Mouse (Mus musculus) MEL (cell line): ENCODE data around the gene Ankdd1b. TPM values are rescaled to one million over a fixed set of nuclear protein-coding genes. Genes with fewer than 3 reads are reported as not detected.

Experiments
- DNase-seq: peaks from one replicate; pipeline ENCODE4 v3.0.0; 2011; ENCODE audit warnings: low read depth, low spot score
- H3K27ac ChIP-seq: 2 replicates; pipeline ENCODE4 v1.5.1; 2012; ENCODE audit warnings: low read depth, mild to moderate bottlenecking, control low read depth, low read length, moderate library complexity; ENCODE audit not compliant: control insufficient read depth
- H3K27me3 ChIP-seq, 2 experiments: fragments of 150-350 bp in 1 of 2; sonication (generic) in 1 of 2; 2 replicates each; pipeline ENCODE4 v1.6.1; 2012; ENCODE audit warnings: low read length in 2 of 2, mild to moderate bottlenecking in 2 of 2, improper control_type of control experiment in 1 of 2, moderate library complexity in 1 of 2; ENCODE audit not compliant: insufficient read depth in 2 of 2, control insufficient read depth in 1 of 2
- H3K36me3 ChIP-seq, 2 experiments: 2 replicates each; pipeline ENCODE4 v1.6.1; 2012 to 2014; ENCODE audit warnings: low read length in 2 of 2, improper control_type of control experiment in 1 of 2, inconsistent platforms in 1 of 2, mild to moderate bottlenecking in 1 of 2; ENCODE audit not compliant: insufficient read depth in 2 of 2, control insufficient read depth in 1 of 2
- H3K4me1 ChIP-seq, 2 experiments: fragments of 150-350 bp in 1 of 2; sonication (generic) in 1 of 2; 2 replicates each; pipeline ENCODE4 v1.6.1; 2012; ENCODE audit warnings: low read length in 2 of 2, improper control_type of control experiment in 1 of 2, mild to moderate bottlenecking in 1 of 2; ENCODE audit not compliant: insufficient read depth in 2 of 2, control insufficient read depth in 1 of 2
- H3K4me3 ChIP-seq, 2 experiments: fragments of 150-350 bp in 1 of 2; sonication (generic) in 1 of 2; 2 replicates each; pipeline ENCODE4 v1.5.1; 2012; ENCODE audit warnings: low read depth in 2 of 2, low read length in 2 of 2, mild to moderate bottlenecking in 2 of 2, moderate library complexity in 2 of 2, control low read depth in 1 of 2, improper control_type of control experiment in 1 of 2; ENCODE audit not compliant: control insufficient read depth in 1 of 2, insufficient read depth in 1 of 2
- H3K79me2 ChIP-seq: 2 replicates; pipeline ENCODE4 v1.6.1; 2012; ENCODE audit warnings: mild to moderate bottlenecking, low read length, moderate library complexity; ENCODE audit not compliant: control insufficient read depth, poor library complexity, insufficient read depth
- H3K9ac ChIP-seq: 2 replicates; pipeline ENCODE4 v1.6.1; 2012; ENCODE audit warnings: low read depth, mild to moderate bottlenecking, control low read depth, low read length, moderate library complexity; ENCODE audit not compliant: control insufficient read depth, poor library complexity, severe bottlenecking
- H3K9me3 ChIP-seq: fragments of 150-350 bp; sonication (generic); replicated peaks from 2 replicates; pipeline ENCODE4 v1.6.1; 2012; ENCODE audit warnings: mild to moderate bottlenecking, low read length, improper control_type of control experiment, moderate library complexity; ENCODE audit not compliant: insufficient read depth
- BHLHE40 ChIP-seq: IDR thresholded peaks from 2 replicates; pipeline ENCODE4 v1.6.1; 2012; ENCODE audit warnings: low read depth, mild to moderate bottlenecking, inconsistent platforms, low read length, improper control_type of control experiment, borderline replicate concordance
- E2F4 ChIP-seq: IDR thresholded peaks from 2 replicates; pipeline ENCODE4 v1.6.1; 2011; ENCODE audit warnings: low read depth, low read length, improper control_type of control experiment, borderline replicate concordance
- ELF1 ChIP-seq: IDR thresholded peaks from 2 replicates; pipeline ENCODE4 v1.6.1; 2014; ENCODE audit warnings: low read depth, mild to moderate bottlenecking, inconsistent platforms, low read length, improper control_type of control experiment, moderate library complexity
- GABPA ChIP-seq: IDR thresholded peaks from 2 replicates; pipeline ENCODE4 v1.6.1; 2012; ENCODE audit warnings: low read depth, mild to moderate bottlenecking, inconsistent platforms, low read length, improper control_type of control experiment, moderate library complexity
- GATA1 ChIP-seq: IDR thresholded peaks from 2 replicates; pipeline ENCODE4 v1.6.1; 2011; ENCODE audit warnings: low read depth, low read length, improper control_type of control experiment
- MEF2A ChIP-seq: IDR thresholded peaks from 2 replicates; pipeline ENCODE4 v1.6.1; 2014; ENCODE audit warnings: low read depth, mild to moderate bottlenecking, inconsistent platforms, low read length, improper control_type of control experiment; ENCODE audit not compliant: poor library complexity, insufficient replicate concordance, severe bottlenecking; ENCODE audit errors: extremely low read depth
- MXI1 ChIP-seq: IDR thresholded peaks from 2 replicates; pipeline ENCODE4 v1.6.1; 2011; ENCODE audit warnings: mild to moderate bottlenecking, low read depth, low read length, improper control_type of control experiment
- MYC ChIP-seq: IDR thresholded peaks from 2 replicates; pipeline ENCODE4 v1.6.1; 2011; ENCODE audit warnings: low read depth, mild to moderate bottlenecking, low read length, improper control_type of control experiment, moderate library complexity
- NRF1 ChIP-seq: IDR thresholded peaks from 2 replicates; pipeline ENCODE4 v1.6.1; 2014; ENCODE audit warnings: low read depth, mild to moderate bottlenecking, inconsistent platforms, low read length, improper control_type of control experiment, moderate library complexity; ENCODE audit not compliant: poor library complexity, insufficient read depth, severe bottlenecking
- POLR2A ChIP-seq, 2 experiments: IDR thresholded peaks; 2 replicates each; pipeline ENCODE4 v1.6.1; 2011 to 2012; ENCODE audit warnings: low read length in 2 of 2, mild to moderate bottlenecking in 2 of 2, control low read depth in 1 of 2, improper control_type of control experiment in 1 of 2, low read depth in 1 of 2, moderate library complexity in 1 of 2; ENCODE audit not compliant: control insufficient read depth in 1 of 2, insufficient read depth in 1 of 2, poor library complexity in 1 of 2
- SIN3A ChIP-seq: IDR thresholded peaks from 2 replicates; pipeline ENCODE4 v1.6.1; 2012; ENCODE audit warnings: low read length, improper control_type of control experiment, inconsistent platforms
- SMC3 ChIP-seq: IDR thresholded peaks from 2 replicates; pipeline ENCODE4 v1.6.1; 2011; ENCODE audit warnings: low read depth, low read length, improper control_type of control experiment
- TAL1 ChIP-seq: IDR thresholded peaks from 2 replicates; pipeline ENCODE4 v1.6.1; 2012; ENCODE audit warnings: mild to moderate bottlenecking, inconsistent platforms, low read length, moderate library complexity, mixed read lengths
- TCF12 ChIP-seq: IDR thresholded peaks from 2 replicates; pipeline ENCODE4 v1.6.1; 2014; ENCODE audit warnings: low read depth, mild to moderate bottlenecking, inconsistent platforms, low read length, improper control_type of control experiment, moderate library complexity
- UBTF ChIP-seq: IDR thresholded peaks from 2 replicates; pipeline ENCODE4 v1.6.1; 2012; ENCODE audit warnings: low read depth, mild to moderate bottlenecking, inconsistent platforms, low read length, improper control_type of control experiment, moderate library complexity, borderline replicate concordance; ENCODE audit not compliant: insufficient read depth
- USF1 ChIP-seq: IDR thresholded peaks from 2 replicates; pipeline ENCODE4 v1.6.1; 2014; ENCODE audit warnings: low read depth, mild to moderate bottlenecking, inconsistent platforms, low read length, improper control_type of control experiment, moderate library complexity
- ZC3H11A ChIP-seq: IDR thresholded peaks from 2 replicates; pipeline ENCODE4 v1.6.1; 2012; ENCODE audit warnings: low read depth, mild to moderate bottlenecking, inconsistent platforms, low read length, improper control_type of control experiment
- ZKSCAN1 ChIP-seq: IDR thresholded peaks from 2 replicates; pipeline ENCODE4 v1.6.1; 2012; ENCODE audit warnings: low read depth, mild to moderate bottlenecking, inconsistent platforms, low read length, improper control_type of control experiment, moderate library complexity
- ZNF384 ChIP-seq: IDR thresholded peaks from 2 replicates; pipeline ENCODE4 v1.6.1; 2012; ENCODE audit warnings: low read depth, mild to moderate bottlenecking, inconsistent platforms, low read length, improper control_type of control experiment
- polyA plus RNA-seq, 2 experiments: library from polyadenylated mRNA; stranded (reverse) in 1 of 2; unstranded in 1 of 2; fragments of >175 nt in 1 of 2; fragments of >200 nt in 1 of 2; gene quantifications; 2 replicates each; pipeline versions ENCODE4 v1.2.1 to v1.2.4; 2012; ENCODE audit warnings: low replicate concordance in 2 of 2, low read depth in 1 of 2; ENCODE audit not compliant: insufficient read length in 2 of 2, insufficient read depth in 1 of 2, missing spikeins in 1 of 2
- total RNA-seq: library from RNA; depleted of rRNA; stranded (reverse); fragments of 300-350 nt; gene quantifications from 2 replicates; pipeline ENCODE4 v1.2.3, GENCODE M21; 2012

Gene Ankdd1b
- total and polyA plus RNA-seq, 3 experiments, result 0.12 TPM; not detected in 2

GRCm38 (mm10) chr13:96421230-96421629, 49.8 kb downstream of the Ankdd1b start:
- H3K9me3 ChIP-seq, result no peaks in the 10 kb centered on the region
- H3K27me3 ChIP-seq, result no peaks in the 10 kb centered on the region; a peak in 1 of 4 replicates
- H3K36me3 ChIP-seq, result no peaks in the 10 kb centered on the region; a peak in 1 of 4 replicates
- no peak overlapping the region for H3K9ac ChIP-seq
- H3K4me1 ChIP-seq, result no peaks in the 10 kb centered on the region
- no peak overlapping the region for H3K4me3 ChIP-seq
- no peaks in the 10 kb centered on the region for H3K79me2 ChIP-seq
- H3K27ac ChIP-seq, result no peak overlapping the region
- DNase-seq, result no peak
- no peak for TF ChIP-seq SMC3

DNA sequence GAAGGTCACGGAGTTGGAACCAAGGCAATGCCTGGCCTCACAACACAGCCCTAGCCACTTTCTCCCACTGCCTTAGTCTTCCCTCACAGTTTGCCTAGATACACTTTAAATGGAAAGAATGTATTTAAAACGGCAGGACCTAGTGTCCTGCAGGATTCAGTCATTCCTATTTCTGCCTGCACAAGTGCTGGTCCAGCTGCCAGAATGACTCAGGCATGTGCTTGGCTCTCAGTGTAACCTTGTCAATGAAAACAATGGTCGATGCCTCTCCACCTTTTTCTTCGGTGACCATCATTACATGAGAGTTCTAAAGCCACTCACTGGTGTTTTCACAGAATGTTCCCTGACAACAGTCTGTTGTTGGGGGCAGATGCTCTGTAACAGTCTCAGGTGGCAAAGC, 52.5 kb downstream of the Ankdd1b start:
- Histone ChIP-seq H3K9ac (no peak overlapping the region), H3K79me2 (no peaks in the 10 kb centered on the region), H3K27ac (no peak overlapping the region), H3K9me3 (no peaks in the 10 kb centered on the region), H3K4me1 (no peaks in the 10 kb centered on the region; a peak in 1 of 4 replicates), H3K36me3 (peaks cover 0 to 2% of the 10 kb centered on the region in 2 experiments; a peak in 3 of 4 replicates), H3K27me3 (no peaks in the 10 kb centered on the region; a peak in 1 of 4 replicates), H3K4me3 (no peak overlapping the region)
- no peak for DNase-seq
- no peak for TF ChIP-seq E2F4
- TF ChIP-seq ZC3H11A, result no peak
- no peak for TF ChIP-seq ZKSCAN1
- TF ChIP-seq MEF2A, result no peak
- TF ChIP-seq MXI1, result no peak
- TF ChIP-seq GABPA, result no peak
- TF ChIP-seq USF1, result no peak
- TF ChIP-seq GATA1, result no peak
- no peak for TF ChIP-seq SIN3A
- no peak for TF ChIP-seq TCF12
- no peak for TF ChIP-seq BHLHE40
- TF ChIP-seq TAL1, result no peak
- TF ChIP-seq ELF1, result no peak
- TF ChIP-seq MYC, result no peak
- TF ChIP-seq UBTF, result no peak
- TF ChIP-seq NRF1, result no peak
- TF ChIP-seq ZNF384, result no peak
- no peak for TF ChIP-seq POLR2A (IDR thresholded peaks at IDR 0.05; ENCODE audit: control insufficient read depth in 1 of 2, insufficient read depth in 1 of 2, low read depth in 1 of 2, low read length in 2 of 2, poor library complexity in 1 of 2)
